Mouse (Mus musculus) induced T-regulatory cell, adult 2 months (primary cell): Measurements from ENCODE around the gene Pigl.
"Not testable (repeated sequence)": the region's sequence is repeated elsewhere in the genome, so short reads cannot be mapped to it uniquely, and the experiment has no call there.

ENCODE experiments used
- DNase-seq: peaks from one replicate; pipeline ENCODE4 v3.0.0-alpha.2; 2012; ENCODE audit warnings: low read depth

Gene Pigl

GRCm38 (mm10) chr11:62467289-62467688 is 9.0 kb downstream of the Pigl start:
- not testable (repeated sequence) for DNase-seq

- DNase-seq = no peak
Measured at GRCm38 (mm10) chr11:62470451-62470850, 12.2 kb downstream of the Pigl start.

- no peak for DNase-seq
Measured at GRCm38 (mm10) chr11:62473516-62473915, 15.3 kb downstream of the Pigl start.

- DNase-seq = no peak
Measured at GRCm38 (mm10) chr11:62476156-62476555, 17.9 kb downstream of the Pigl start.

GRCm38 (mm10) chr11:62478931-62479330 is 20.7 kb downstream of the Pigl start:
- DNase-seq = no peak

GRCm38 (mm10) chr11:62479581-62479980 is 21.3 kb downstream of the Pigl start:
- no peak for DNase-seq

- no peak for DNase-seq
Measured at GRCm38 (mm10) chr11:62486949-62487348, 28.7 kb downstream of the Pigl start.

GRCm38 (mm10) chr11:62487540-62488350 is 29.5 kb downstream of the Pigl start:
- no peak for DNase-seq

GRCm38 (mm10) chr11:62493701-62494100 is 35.4 kb downstream of the Pigl start:
- no peak for DNase-seq

GRCm38 (mm10) chr11:62494754-62495275 is 36.6 kb downstream of the Pigl start:
- peak; percentile 85 for DNase-seq

GRCm38 (mm10) chr11:62495276-62495801 is 37.1 kb downstream of the Pigl start:
- no peak for DNase-seq

- peak; percentile 82 for DNase-seq
Measured at GRCm38 (mm10) chr11:62496151-62496715, 38.0 kb downstream of the Pigl start.

- no peak for DNase-seq
Measured at GRCm38 (mm10) chr11:62497181-62497580, 38.9 kb downstream of the Pigl start.

GRCm38 (mm10) chr11:62498802-62499201 is 40.5 kb downstream of the Pigl start:
- no peak for DNase-seq

- no peak for DNase-seq
Measured at GRCm38 (mm10) chr11:62500529-62500928, 42.3 kb downstream of the Pigl start.

GRCm38 (mm10) chr11:62507683-62508082 is 49.4 kb downstream of the Pigl start:
- peak; percentile 33 for DNase-seq

- DNase-seq = not testable (repeated sequence)
Measured at GRCm38 (mm10) chr11:62508365-62508764, 50.1 kb downstream of the Pigl start.

GRCm38 (mm10) chr11:62508816-62509215 is 50.6 kb downstream of the Pigl start:
- not testable (repeated sequence) for DNase-seq

- no peak for DNase-seq
Measured at GRCm38 (mm10) chr11:62509571-62509970, 51.3 kb downstream of the Pigl start.

GRCm38 (mm10) chr11:62510956-62511355 is 52.7 kb downstream of the Pigl start:
- DNase-seq = no peak

- no peak for DNase-seq
Measured at GRCm38 (mm10) chr11:62511444-62512202, 53.4 kb downstream of the Pigl start.

GRCm38 (mm10) chr11:62512529-62513080 is 54.3 kb downstream of the Pigl start:
- no peak for DNase-seq
